Mouse (Mus musculus) myocyte (in vitro differentiated cells): ENCODE measurements around the gene Snai1. TPM values are rescaled to one million over a fixed set of nuclear protein-coding genes. Genes with fewer than 3 reads are reported as not detected.

Source experiments
- H3K27me3 ChIP-seq: one replicate; pipeline ENCODE4 v1.6.1; 2011; ENCODE audit not compliant: control insufficient read depth, insufficient read depth, insufficient read length
- H3K36me3 ChIP-seq: one replicate; pipeline ENCODE4 v1.6.1; 2011; ENCODE audit not compliant: control insufficient read depth, insufficient read depth
- H3K4me2 ChIP-seq: one replicate; pipeline ENCODE4 v1.6.1; 2011; ENCODE audit warnings: low read depth, control low read depth
- H3K4me3 ChIP-seq: one replicate; pipeline ENCODE4 v1.5.1; 2011; ENCODE audit warnings: mild to moderate bottlenecking, control low read depth, moderate library complexity
- H3K79me2 ChIP-seq: one replicate; pipeline ENCODE4 v1.6.1; 2011; ENCODE audit not compliant: control insufficient read depth, insufficient read depth
- H3ac ChIP-seq: one replicate; pipeline ENCODE4 v1.6.1; 2011; ENCODE audit not compliant: control insufficient read depth, insufficient read length
- CEBPB ChIP-seq: IDR thresholded peaks from 2 replicates; pipeline ENCODE4 v1.6.1; 2011; ENCODE audit warnings: mild to moderate bottlenecking, moderate library complexity; ENCODE audit not compliant: poor library complexity, insufficient read depth, severe bottlenecking
- E2F4 ChIP-seq: IDR thresholded peaks from one replicate; pipeline ENCODE4 v1.6.1; 2011; ENCODE audit warnings: mild to moderate bottlenecking, control low read depth, moderate library complexity; ENCODE audit not compliant: insufficient read depth
- MAX ChIP-seq: IDR thresholded peaks from one replicate; pipeline ENCODE4 v1.6.1; 2011; ENCODE audit warnings: low read depth, mild to moderate bottlenecking, control low read depth
- MYOD1 ChIP-seq, 3 experiments: IDR thresholded peaks; one replicate each; pipeline ENCODE4 v1.6.1; 2011; ENCODE audit warnings: control low read depth in 2 of 3, low read depth in 2 of 3, mild to moderate bottlenecking in 2 of 3, moderate library complexity in 1 of 3; ENCODE audit not compliant: insufficient read length in 2 of 3, control insufficient read depth in 1 of 3
- MYOG ChIP-seq, 3 experiments: IDR thresholded peaks; one replicate each; pipeline ENCODE4 v1.6.1; 2011; ENCODE audit warnings: control low read depth in 2 of 3, low read depth in 2 of 3, mild to moderate bottlenecking in 2 of 3; ENCODE audit not compliant: insufficient read length in 2 of 3, control insufficient read depth in 1 of 3, insufficient read depth in 1 of 3
- POLR2A ChIP-seq: IDR thresholded peaks from one replicate; pipeline ENCODE4 v1.6.1; 2011; ENCODE audit warnings: low read depth, mild to moderate bottlenecking, control low read depth, moderate library complexity; ENCODE audit not compliant: insufficient read length
- POLR2AphosphoS2 ChIP-seq: IDR thresholded peaks from one replicate; pipeline ENCODE4 v1.6.1; 2011; ENCODE audit warnings: low read depth, control low read depth; ENCODE audit not compliant: insufficient read length
- REST ChIP-seq: IDR thresholded peaks from one replicate; pipeline ENCODE4 v1.6.1; 2011; ENCODE audit warnings: mild to moderate bottlenecking, control low read depth, moderate library complexity; ENCODE audit not compliant: insufficient read depth, insufficient read length
- SRF ChIP-seq: IDR thresholded peaks from one replicate; pipeline ENCODE4 v1.6.1; 2011; ENCODE audit warnings: low read depth; ENCODE audit not compliant: control insufficient read depth, insufficient read length
- TCF12 ChIP-seq: IDR thresholded peaks from one replicate; pipeline ENCODE4 v1.6.1; 2011; ENCODE audit warnings: mild to moderate bottlenecking, control low read depth; ENCODE audit not compliant: poor library complexity, insufficient read depth, severe bottlenecking
- TCF3 ChIP-seq: IDR thresholded peaks from one replicate; pipeline ENCODE4 v1.6.1; 2011; ENCODE audit warnings: low read depth, control low read depth; ENCODE audit not compliant: insufficient read length
- USF1 ChIP-seq: IDR thresholded peaks from one replicate; pipeline ENCODE4 v1.6.1; 2011; ENCODE audit warnings: low read depth, mild to moderate bottlenecking, control low read depth, moderate library complexity
- polyA plus RNA-seq: library from polyadenylated mRNA; unstranded; fragments of >200 nt; fragmentation: generic; extraction: Trizol; gene quantifications from one replicate; pipeline ENCODE4 v1.2.1, GENCODE M21; 2012; ENCODE audit warnings: missing spikeins

The Snai1 gene
- polyA plus RNA-seq, 1 experiment = 48.5 TPM

GRCm38 (mm10) chr2:167512365-167512764, 25.6 kb upstream of the Snai1 start:
- Histone ChIP-seq H3K4me2 (no peak overlapping the region), H3K36me3 (peaks cover 48% of the 10 kb centered on the region), H3K79me2 (peaks cover 20% of the 10 kb centered on the region), H3ac (no peak overlapping the region), H3K4me3 (no peak overlapping the region), H3K27me3 (no peaks in the 10 kb centered on the region)
- TF ChIP-seq TCF12 = no peak
- no peak for TF ChIP-seq USF1
- no peak for TF ChIP-seq MYOD1 (IDR thresholded peaks at IDR 0.05; ENCODE audit: control insufficient read depth in 1 of 3, insufficient read length in 2 of 3, low read depth in 2 of 3)
- TF ChIP-seq CEBPB = no peak
- TF ChIP-seq E2F4 = no peak
- no peak for TF ChIP-seq MYOG (IDR thresholded peaks at IDR 0.05; ENCODE audit: control insufficient read depth in 1 of 3, insufficient read depth in 1 of 3, insufficient read length in 2 of 3, low read depth in 2 of 3)
- no peak for TF ChIP-seq POLR2A
- no peak for TF ChIP-seq SRF
- no peak for TF ChIP-seq MAX
- no peak for TF ChIP-seq TCF3
- no peak for TF ChIP-seq POLR2AphosphoS2
- no peak for TF ChIP-seq REST

GRCm38 (mm10) chr2:167512970-167513369, 25.0 kb upstream of the Snai1 start:
- Histone ChIP-seq H3ac (no peak overlapping the region), H3K27me3 (no peaks in the 10 kb centered on the region), H3K36me3 (peaks cover 54% of the 10 kb centered on the region), H3K4me2 (no peak overlapping the region), H3K79me2 (peaks cover 15% of the 10 kb centered on the region), H3K4me3 (no peak overlapping the region)
- TF ChIP-seq USF1 (no peak), TCF3 (no peak), E2F4 (no peak), TCF12 (no peak), POLR2A (no peak), MAX (no peak), SRF (no peak)

GRCm38 (mm10) chr2:167514641-167515040, 23.4 kb upstream of the Snai1 start:
- H3K4me2 ChIP-seq = no peak overlapping the region
- H3K36me3 ChIP-seq = peaks cover 53% of the 10 kb centered on the region
- no peak overlapping the region for H3ac ChIP-seq
- no peaks in the 10 kb centered on the region for H3K27me3 ChIP-seq
- H3K4me3 ChIP-seq = no peak overlapping the region
- TF ChIP-seq SRF (no peak), CEBPB (no peak), POLR2A (no peak), MYOD1 (IDR thresholded peaks at IDR 0.05; ENCODE audit: control insufficient read depth in 1 of 3, insufficient read length in 2 of 3, low read depth in 2 of 3) (no peak), MYOG (IDR thresholded peaks at IDR 0.05; ENCODE audit: control insufficient read depth in 1 of 3, insufficient read depth in 1 of 3, insufficient read length in 2 of 3, low read depth in 2 of 3) (no peak), REST (no peak), E2F4 (no peak), TCF12 (no peak), TCF3 (no peak), MAX (no peak), USF1 (no peak), POLR2AphosphoS2 (no peak)
- H3K79me2 ChIP-seq = peaks cover 1% of the 10 kb centered on the region

GRCm38 (mm10) chr2:167515688-167516087, 22.3 kb upstream of the Snai1 start:
- Histone ChIP-seq H3K4me2 (no peak overlapping the region), H3K79me2 (no peaks in the 10 kb centered on the region), H3K36me3 (peaks cover 53% of the 10 kb centered on the region), H3K4me3 (no peak overlapping the region), H3K27me3 (no peaks in the 10 kb centered on the region), H3ac (no peak overlapping the region)
- TF ChIP-seq MAX (no peak), CEBPB (no peak), TCF3 (no peak), TCF12 (no peak), E2F4 (no peak), MYOG (IDR thresholded peaks at IDR 0.05; ENCODE audit: control insufficient read depth in 1 of 3, insufficient read depth in 1 of 3, insufficient read length in 2 of 3, low read depth in 2 of 3) (no peak), REST (no peak), POLR2A (no peak)

GRCm38 (mm10) chr2:167519606-167520252, 18.3 kb upstream of the Snai1 start:
- H3K27me3 ChIP-seq = no peaks in the 10 kb centered on the region
- no peak overlapping the region for H3ac ChIP-seq
- no peaks in the 10 kb centered on the region for H3K79me2 ChIP-seq
- H3K4me3 ChIP-seq = no peak overlapping the region
- TF ChIP-seq REST (no peak), POLR2A (no peak), POLR2AphosphoS2 (no peak), USF1 (no peak), TCF12 (no peak), TCF3 (no peak), E2F4 (no peak), MYOD1 (IDR thresholded peaks at IDR 0.05; ENCODE audit: control insufficient read depth in 1 of 3, insufficient read length in 2 of 3, low read depth in 2 of 3) (no peak), CEBPB (no peak)
- H3K4me2 ChIP-seq = no peak overlapping the region
- H3K36me3 ChIP-seq = peaks cover 30% of the 10 kb centered on the region
